Mouse (Mus musculus) heart, postnatal 0 days (tissue): ENCODE data around the gene A4galt. TPM values are rescaled to one million over a fixed set of nuclear protein-coding genes. Genes with fewer than 3 reads are reported as not detected.
A peak's percentile ranks its signal among the peaks of the same experiment; 100 is the strongest.

Experiments used
- ATAC-seq: fragments of 200-750 bp; cut with Nextera tagmentation; 2 replicates; pipeline ENCODE4 v1.8.0; 2017; ENCODE audit warnings: low read depth, moderate number of reproducible peaks, moderate library complexity; ENCODE audit not compliant: insufficient read depth
- DNase-seq: peaks from one replicate; pipeline ENCODE4 v3.0.0-alpha.2; 2016; ENCODE audit warnings: low spot score
- H3K27ac ChIP-seq: fragments of 300-500 bp; sonication (generic); 2 replicates; pipeline ENCODE4 v1.5.1; 2014; ENCODE audit warnings: low read depth, mild to moderate bottlenecking
- H3K27me3 ChIP-seq: fragments of 300-500 bp; sonication (generic); 2 replicates; pipeline ENCODE4 v1.6.1; 2014; ENCODE audit warnings: low read length, mixed read lengths; ENCODE audit not compliant: control insufficient read depth, insufficient read depth
- H3K36me3 ChIP-seq: fragments of 300-500 bp; sonication (generic); replicated peaks from 2 replicates; pipeline ENCODE4 v1.6.1; 2014; ENCODE audit warnings: low read length, mixed read lengths; ENCODE audit not compliant: control insufficient read depth, insufficient read depth
- H3K4me1 ChIP-seq: fragments of 300-500 bp; sonication (generic); 2 replicates; pipeline ENCODE4 v1.6.1; 2014; ENCODE audit warnings: antibody characterized with exemption; ENCODE audit not compliant: control insufficient read depth, insufficient read depth
- H3K4me2 ChIP-seq: fragments of 300-500 bp; sonication (generic); 2 replicates; pipeline ENCODE4 v1.6.1; 2014; ENCODE audit warnings: low read depth, mild to moderate bottlenecking, low read length, moderate library complexity
- H3K4me3 ChIP-seq: fragments of 300-500 bp; sonication (generic); 2 replicates; pipeline ENCODE4 v1.5.1; 2014; ENCODE audit warnings: low read depth, low read length
- H3K9ac ChIP-seq: fragments of 300-500 bp; sonication (generic); replicated peaks from 2 replicates; pipeline ENCODE4 v1.6.1; 2014; ENCODE audit warnings: low read depth, low read length, mixed read lengths
- H3K9me3 ChIP-seq: fragments of 300-500 bp; sonication (generic); replicated peaks from 2 replicates; pipeline ENCODE4 v1.6.1; 2016; ENCODE audit warnings: low read length; ENCODE audit not compliant: control insufficient read depth
- CTCF ChIP-seq: IDR thresholded peaks from 2 replicates; pipeline ENCODE4 v1.5.1; 2016; ENCODE audit warnings: antibody characterized with exemption, control low read depth, low read depth
- EP300 ChIP-seq: IDR thresholded peaks from 2 replicates; pipeline ENCODE4 v1.6.1; 2016; ENCODE audit warnings: antibody characterized with exemption, low read depth
- WGBS: fragments of 180-500 bp; shearing (Covaris S2); extraction: QIAGEN DNeasy Blood & Tissue Kit; methylation state at CpG from one replicate; pipeline ENCODE4 v1.1.7; 2014; 5-methylcytosine and 5-hydroxymethylcytosine counted together
- polyA plus RNA-seq: library from polyadenylated mRNA; unstranded; fragments of >200 nt; fragmentation: Nextera tagmentation; extraction: Ambion mirVana; gene quantifications from 2 replicates; pipeline ENCODE4 v1.2.1, GENCODE M21; 2015
- total RNA-seq: library from RNA; depleted of rRNA; stranded (reverse); fragments of >200 nt; gene quantifications from 2 replicates; pipeline ENCODE4 v1.2.3, GENCODE M21; 2014; ENCODE audit warnings: low replicate concordance

The A4galt gene
- total and polyA plus RNA-seq, 2 experiments from 2014 or later: 2.0 to 3.2 TPM

- Histone ChIP-seq H3K9ac (no peak overlapping the region), H3K27me3 (no peaks in the 10 kb centered on the region), H3K4me3 (no peak overlapping the region), H3K27ac (peak overlapping the region; percentile 80), H3K36me3 (no peaks in the 10 kb centered on the region), H3K4me2 (no peak overlapping the region), H3K9me3 (no peaks in the 10 kb centered on the region), H3K4me1 (peaks cover 6% of the 10 kb centered on the region; the same call in 1 of the 2 replicates)
- 0 out of 2 replicates have a peak, but pooled peaks have one; percentile 31 for ATAC-seq
- WGBS: 66% methylated on average over 13 of the region's 13 CpGs
- DNase-seq: no peak
- TF ChIP-seq CTCF: no peak
- no peak for TF ChIP-seq EP300
Measured at GRCm38 (mm10) chr15:83292261-83293056, 40.9 kb upstream of the A4galt start.

GRCm38 (mm10) chr15:83290899-83291298, 39.3 kb upstream of the A4galt start:
- no peak overlapping the region for H3K27ac ChIP-seq

DNA sequence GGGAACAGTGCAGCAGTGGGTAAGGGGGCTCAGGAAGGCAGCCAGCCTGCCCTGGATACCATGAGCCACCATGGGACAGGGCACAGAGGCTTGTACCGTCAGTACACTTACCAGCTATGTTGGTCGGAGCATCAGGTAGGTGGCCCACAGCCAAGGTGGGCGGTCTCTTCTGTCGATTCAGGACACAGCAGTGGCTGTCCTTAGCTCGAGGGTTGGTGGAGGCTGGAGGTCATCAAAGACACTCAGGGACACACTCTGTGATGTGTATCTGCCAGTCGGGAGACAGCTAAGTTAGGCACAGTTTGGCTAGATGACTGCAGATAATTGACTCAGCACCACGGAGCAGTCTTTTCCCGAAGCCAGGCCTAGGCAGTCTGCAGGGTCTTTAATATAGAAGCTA, 33.3 kb upstream of the A4galt start:
- Histone ChIP-seq H3K9ac (no peak overlapping the region), H3K4me3 (no peak overlapping the region), H3K4me2 (no peak overlapping the region), H3K9me3 (peaks cover 6% of the 10 kb centered on the region; the same call in 1 of the 2 replicates), H3K27me3 (no peaks in the 10 kb centered on the region), H3K36me3 (no peaks in the 10 kb centered on the region), H3K4me1 (no peaks in the 10 kb centered on the region), H3K27ac (no peak overlapping the region)
- ATAC-seq: peak; percentile 27; the same call in 1 of the 2 replicates
- TF ChIP-seq EP300 (no peak), CTCF (no peak)
- WGBS: 39% methylated on average over 8 of the region's 8 CpGs
- DNase-seq: no peak

More at GRCm38 (mm10) chr15:83290899-83291298, 39.3 kb upstream of the A4galt start:
- ATAC-seq: no peak
- no peak for DNase-seq
- H3K36me3 ChIP-seq: no peaks in the 10 kb centered on the region
- H3K4me3 ChIP-seq: no peak overlapping the region
- peaks cover 6% of the 10 kb centered on the region; the same call in 1 of the 2 replicates for H3K4me1 ChIP-seq
- WGBS: 61% methylated on average over 2 of the region's 2 CpGs
- no peak overlapping the region for H3K4me2 ChIP-seq
- TF ChIP-seq CTCF: no peak
- peaks cover 6% of the 10 kb centered on the region; the same call in 1 of the 2 replicates for H3K9me3 ChIP-seq
- H3K27me3 ChIP-seq: no peaks in the 10 kb centered on the region
- no peak overlapping the region for H3K9ac ChIP-seq

- ATAC-seq (no peak), DNase-seq (no peak)
- Histone ChIP-seq H3K27me3 (no peaks in the 10 kb centered on the region), H3K9me3 (peaks cover 6% of the 10 kb centered on the region; the same call in 1 of the 2 replicates), H3K9ac (no peak overlapping the region), H3K4me3 (no peak overlapping the region), H3K4me2 (no peak overlapping the region), H3K27ac (no peak overlapping the region), H3K36me3 (no peaks in the 10 kb centered on the region), H3K4me1 (no peaks in the 10 kb centered on the region)
- WGBS: 75% methylated on average over 5 of the region's 5 CpGs
- TF ChIP-seq CTCF: no peak
- no peak for TF ChIP-seq EP300
Measured at GRCm38 (mm10) chr15:83282397-83282796, 30.8 kb upstream of the A4galt start.

DNA sequence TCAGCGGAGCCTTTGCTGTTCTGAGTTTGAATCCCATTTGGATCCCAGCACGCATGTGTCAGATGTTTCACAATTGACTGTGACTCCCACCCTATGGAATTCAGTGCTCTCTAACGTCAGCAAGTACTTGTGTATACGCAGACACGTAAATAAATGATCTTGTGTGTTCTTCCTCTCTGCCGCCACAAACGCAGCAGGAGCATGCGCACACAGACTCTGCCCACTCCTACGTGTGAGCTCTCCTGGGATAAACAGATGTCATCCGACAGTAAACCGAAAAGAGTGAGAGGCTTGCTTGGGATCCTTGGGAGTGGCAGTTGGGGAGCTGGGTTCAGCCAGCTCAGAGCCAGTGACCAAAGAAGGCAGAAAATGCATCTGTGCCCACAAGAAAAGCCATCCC, 29.7 kb upstream of the A4galt start:
- Histone ChIP-seq H3K9me3 (no peaks in the 10 kb centered on the region), H3K36me3 (no peaks in the 10 kb centered on the region), H3K4me2 (no peak overlapping the region), H3K4me3 (no peak overlapping the region), H3K4me1 (no peaks in the 10 kb centered on the region), H3K9ac (no peak overlapping the region), H3K27ac (no peak overlapping the region), H3K27me3 (no peaks in the 10 kb centered on the region)
- 63% methylated on average over 11 of the region's 11 CpGs for WGBS
- TF ChIP-seq CTCF: no peak
- no peak for TF ChIP-seq EP300
- no peak for ATAC-seq
- no peak for DNase-seq

DNA sequence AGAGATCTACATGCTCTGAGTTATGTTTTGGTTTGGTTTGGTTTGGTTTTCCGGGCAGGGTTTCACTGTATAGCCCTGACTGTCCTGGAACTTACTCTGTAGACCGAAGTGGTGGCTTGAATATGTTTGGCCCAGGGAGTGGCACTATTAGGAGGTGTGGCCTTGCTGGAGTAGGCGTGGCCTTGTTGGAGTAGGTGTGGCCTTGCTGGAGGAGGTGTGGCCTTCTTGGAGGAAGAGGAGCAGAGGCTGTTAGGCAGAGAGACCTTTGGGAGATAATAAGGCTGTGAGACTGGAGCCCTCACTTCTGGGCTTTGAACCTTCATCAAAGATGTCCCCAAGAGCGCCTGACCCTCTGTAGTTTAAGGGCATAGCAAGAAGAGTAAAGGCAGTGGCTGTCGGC, 27.0 kb upstream of the A4galt start:
- Histone ChIP-seq H3K27me3 (no peaks in the 10 kb centered on the region), H3K4me2 (no peak overlapping the region), H3K9ac (no peak overlapping the region), H3K36me3 (no peaks in the 10 kb centered on the region), H3K4me1 (no peaks in the 10 kb centered on the region), H3K27ac (no peak overlapping the region), H3K4me3 (no peak overlapping the region), H3K9me3 (no peaks in the 10 kb centered on the region)
- WGBS: 76% methylated on average over 5 of the region's 5 CpGs
- ATAC-seq: no peak
- DNase-seq: no peak
- TF ChIP-seq CTCF (no peak), EP300 (no peak)
